Mouse (Mus musculus): ENCODE results near the gene B3gntl1. TPM values are rescaled to one million over a fixed set of nuclear protein-coding genes. Genes with fewer than 3 reads are reported as not detected.

B3gntl1 gene
- polyA plus RNA-seq, 1 experiment from 2014 or later = 2.3 TPM

DNA sequence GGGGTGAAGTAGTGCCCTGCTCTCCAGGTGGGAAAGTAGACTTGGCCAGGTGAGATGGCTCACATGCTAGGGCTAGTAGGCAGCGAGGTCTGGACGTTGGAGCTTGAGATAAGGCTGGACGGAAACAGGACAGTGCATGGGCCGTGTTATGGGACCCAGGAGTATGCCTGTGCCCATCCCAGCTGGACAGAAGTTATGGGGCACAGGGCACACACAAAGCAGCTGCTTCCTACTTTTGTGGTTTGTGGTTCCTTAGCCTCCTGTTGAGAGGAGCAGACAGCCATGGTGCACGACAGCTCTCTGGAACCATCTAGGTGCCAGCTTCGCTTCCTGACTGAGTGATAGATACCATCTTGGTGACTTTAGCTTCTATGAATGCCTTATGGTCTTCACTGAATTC lies 67.3 kb downstream of the B3gntl1 start:
- Histone ChIP-seq H3K36me3 (ENCODE audit: inconsistent target) (peaks cover 76% of the 10 kb centered on the region), H3K4me3 (ENCODE audit: inconsistent target) (no peak overlapping the region), H3K79me2 (ENCODE audit: inconsistent target) (no peaks in the 10 kb centered on the region), H3K27ac (no peak overlapping the region)
- WGBS (ENCODE audit: missing documents) = 38% methylated on average over 6 of the region's 6 CpGs

DNA sequence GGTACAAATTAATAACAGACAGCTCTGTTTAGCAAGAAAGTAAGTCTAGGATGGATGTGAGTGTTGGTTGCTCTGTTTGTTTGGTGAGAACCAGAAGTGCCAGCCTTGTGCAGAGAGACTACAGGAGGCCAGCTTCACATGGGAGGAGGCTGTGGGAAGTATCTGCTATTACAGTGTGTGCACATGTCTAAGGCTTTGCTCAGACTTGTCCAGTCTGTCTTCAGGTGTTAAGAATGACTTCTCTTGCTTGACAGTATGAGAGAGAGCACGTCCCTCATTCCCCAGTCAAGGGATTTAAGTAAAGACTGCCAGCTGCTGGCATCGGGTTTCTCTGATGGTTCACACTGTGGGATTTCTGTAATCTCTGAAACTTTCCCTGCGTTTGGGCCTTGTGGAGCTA lies 71.5 kb downstream of the B3gntl1 start:
- 87% methylated on average over 3 of the region's 3 CpGs for WGBS (ENCODE audit: missing documents)
- peaks cover 70% of the 10 kb centered on the region for H3K36me3 ChIP-seq (ENCODE audit: inconsistent target)

DNA sequence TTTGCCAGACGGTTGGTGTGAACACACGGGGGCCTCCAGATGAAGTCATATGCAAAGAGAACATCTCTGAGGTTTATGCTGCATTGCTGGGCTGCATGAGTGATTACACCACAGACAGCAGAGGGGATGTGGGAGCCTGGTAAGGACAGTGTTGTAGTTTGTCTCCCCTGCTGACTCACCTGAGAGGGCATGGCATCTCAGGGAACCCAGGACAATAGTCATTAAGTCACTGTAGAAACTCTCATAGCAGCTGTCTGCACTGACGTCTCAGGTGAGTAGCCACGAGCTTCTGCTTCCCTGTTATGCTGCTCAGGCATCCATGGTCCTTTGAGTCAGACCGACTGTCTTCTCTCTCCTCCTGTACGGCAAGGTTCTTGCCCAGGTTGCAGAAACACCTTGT lies 75.7 kb downstream of the B3gntl1 start:
- H3K36me3 ChIP-seq (ENCODE audit: inconsistent target) = peaks cover 56% of the 10 kb centered on the region

More for the DNA sequence above, 71.5 kb downstream of the B3gntl1 start:
- H3K4me3 ChIP-seq (ENCODE audit: inconsistent target) = no peak overlapping the region
- no peak overlapping the region for H3K27ac ChIP-seq
- no peaks in the 10 kb centered on the region for H3K79me2 ChIP-seq (ENCODE audit: inconsistent target)

DNA sequence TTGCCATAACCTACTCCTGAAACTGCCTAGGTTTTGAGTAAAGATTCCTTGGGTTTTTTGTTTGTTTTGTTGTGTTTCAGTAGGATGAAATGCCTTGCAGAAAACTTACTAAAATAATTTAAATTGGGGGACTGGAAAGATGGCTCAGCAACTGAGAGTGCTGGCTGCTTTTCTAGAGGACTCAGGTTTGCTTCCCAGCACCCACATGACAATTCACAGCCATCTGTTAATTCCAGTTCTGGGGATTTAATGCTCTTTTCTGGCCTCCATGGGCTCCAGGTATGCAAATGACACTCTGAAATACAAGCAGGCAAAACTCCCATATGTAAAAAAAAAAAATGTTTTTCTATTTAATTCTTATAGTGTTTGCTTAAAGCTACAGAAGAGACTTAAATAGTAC lies 91.1 kb downstream of the B3gntl1 start:
- H3K27ac ChIP-seq = no peak overlapping the region
- no peaks in the 10 kb centered on the region for H3K79me2 ChIP-seq (ENCODE audit: inconsistent target)
- no peak overlapping the region for H3K4me3 ChIP-seq (ENCODE audit: inconsistent target)
- H3K36me3 ChIP-seq (ENCODE audit: inconsistent target) = 0 out of 2 replicates have a peak, but pooled peaks cover 7% of the 10 kb centered on the region

More for the DNA sequence above, 75.7 kb downstream of the B3gntl1 start:
- no peak overlapping the region for H3K4me3 ChIP-seq (ENCODE audit: inconsistent target)
- no peak overlapping the region for H3K27ac ChIP-seq
- H3K79me2 ChIP-seq (ENCODE audit: inconsistent target) = no peaks in the 10 kb centered on the region
- WGBS (ENCODE audit: missing documents) = 85% methylated on average over 6 of the region's 6 CpGs

Other genes with a start within 250 kb of the B3gntl1 start
- 0.03 to 0.57 TPM in 2 of 3 replicates, not detected in the other for gene Fn3k, start 238.2 kb downstream of the B3gntl1 start, polyA plus RNA-seq (2018)
- gene Tbcd, start 221.2 kb downstream of the B3gntl1 start, polyA plus RNA-seq (2018) = 32.9 to 38.6 TPM (median 36.1 TPM) in 3 replicates
- gene Zfp750, start 153.8 kb downstream of the B3gntl1 start, polyA plus RNA-seq (2018) = 0.07 TPM in 1 of 3 replicates, not detected in the others
- gene Metrnl, start 28.4 kb upstream of the B3gntl1 start, polyA plus RNA-seq (2018) = 161 to 284 TPM (median 167 TPM) in 3 replicates
- not detected in 3 replicates for gene Ptchd3, start 157.1 kb upstream of the B3gntl1 start, polyA plus RNA-seq (2018)